Mouse (Mus musculus) heart, embryonic 14.5 days (tissue): ENCODE measurements around the gene Tnrc18. TPM values are rescaled to one million over a fixed set of nuclear protein-coding genes. Genes with fewer than 3 reads are reported as not detected.

Source experiments
- ATAC-seq: fragments of 200-750 bp; cut with Nextera tagmentation; 2 replicates; pipeline ENCODE4 v1.8.0; 2017; ENCODE audit warnings: low read depth, moderate TSS enrichment; ENCODE audit not compliant: insufficient number of reproducible peaks, insufficient read depth, low FRiP score
- H3K27ac ChIP-seq, 2 experiments: fragments of 200-500 bp in 1 of 2; fragments of 300-500 bp in 1 of 2; sonication (generic) in 1 of 2; replicated peaks in 1 of 2; 2 replicates each; pipeline ENCODE4 v1.5.1; 2012 to 2014; ENCODE audit warnings: low read depth in 2 of 2, low read length in 2 of 2, control low read depth in 1 of 2, mild to moderate bottlenecking in 1 of 2, mixed read lengths in 1 of 2; ENCODE audit not compliant: control insufficient read depth in 1 of 2, insufficient read depth in 1 of 2
- H3K27me3 ChIP-seq: fragments of 300-500 bp; sonication (generic); 2 replicates; pipeline ENCODE4 v1.6.1; 2014; ENCODE audit warnings: mild to moderate bottlenecking, low read length, control low read depth; ENCODE audit not compliant: control insufficient read depth, insufficient read depth
- H3K36me3 ChIP-seq: fragments of 300-500 bp; sonication (generic); 2 replicates; pipeline ENCODE4 v1.6.1; 2014; ENCODE audit warnings: mild to moderate bottlenecking, control low read depth, low read length, mixed read lengths; ENCODE audit not compliant: control insufficient read depth, insufficient read depth
- H3K4me1 ChIP-seq, 2 experiments: fragments of 200-500 bp in 1 of 2; fragments of 300-500 bp in 1 of 2; sonication (generic) in 1 of 2; 2 replicates each; pipeline ENCODE4 v1.6.1; 2012 to 2014; ENCODE audit warnings: low read length in 2 of 2, control low read depth in 1 of 2, mixed read lengths in 1 of 2; ENCODE audit not compliant: control insufficient read depth in 2 of 2, insufficient read depth in 2 of 2
- H3K4me2 ChIP-seq: fragments of 300-500 bp; sonication (generic); 2 replicates; pipeline ENCODE4 v1.6.1; 2014; ENCODE audit warnings: mild to moderate bottlenecking, low read length
- H3K4me3 ChIP-seq, 2 experiments: fragments of 200-500 bp in 1 of 2; fragments of 300-500 bp in 1 of 2; sonication (generic) in 1 of 2; 2 replicates each; pipeline ENCODE4 v1.5.1; 2012 to 2014; ENCODE audit warnings: low read length in 2 of 2, mild to moderate bottlenecking in 2 of 2, control low read depth in 1 of 2, low read depth in 1 of 2, moderate library complexity in 1 of 2; ENCODE audit not compliant: control insufficient read depth in 1 of 2, insufficient read depth in 1 of 2
- H3K9ac ChIP-seq: fragments of 300-500 bp; sonication (generic); 2 replicates; pipeline ENCODE4 v1.6.1; 2014; ENCODE audit warnings: mild to moderate bottlenecking, low read length
- H3K9me3 ChIP-seq: fragments of 300-500 bp; sonication (generic); 2 replicates; pipeline ENCODE4 v1.6.1; 2016; ENCODE audit warnings: low read length, control low read depth; ENCODE audit not compliant: control insufficient read depth
- WGBS: fragments of 180-500 bp; shearing (Covaris S2); extraction: QIAGEN DNeasy Blood & Tissue Kit; methylation state at CpG from one replicate; pipeline ENCODE4 v1.1.7; 2014; 5-methylcytosine and 5-hydroxymethylcytosine counted together
- polyA plus RNA-seq: library from polyadenylated mRNA; unstranded; fragments of >200 nt; fragmentation: Nextera tagmentation; extraction: Ambion mirVana; gene quantifications from 2 replicates; pipeline ENCODE4 v1.2.1, GENCODE M21; 2014

Tnrc18 gene
- polyA plus RNA-seq: 28.1 and 31.0 TPM in 2 replicates

GRCm38 (mm10) chr5:142817524-142818434, at the start of gene Tnrc18:
Gene Tnrc18, minus strand, starts transcription at chr5:142817662.
- Histone ChIP-seq H3K4me1 (peaks cover 6% of the 10 kb centered on the region in 2 experiments), H3K4me3 (peak within 1 kb of the TSS; percentile 90 to 98), H3K27me3 (no peaks in the 10 kb centered on the region), H3K36me3 (no peaks in the 10 kb centered on the region), H3K9me3 (no peaks in the 10 kb centered on the region), H3K4me2 (peak within 1 kb of the TSS; percentile 81), H3K27ac (peak within 1 kb of the TSS; percentile 100), H3K9ac (peak within 1 kb of the TSS; percentile 100)
- peak; percentile 74 for ATAC-seq
- under 1% methylated on average over 55 of the region's 56 CpGs for WGBS

DNA sequence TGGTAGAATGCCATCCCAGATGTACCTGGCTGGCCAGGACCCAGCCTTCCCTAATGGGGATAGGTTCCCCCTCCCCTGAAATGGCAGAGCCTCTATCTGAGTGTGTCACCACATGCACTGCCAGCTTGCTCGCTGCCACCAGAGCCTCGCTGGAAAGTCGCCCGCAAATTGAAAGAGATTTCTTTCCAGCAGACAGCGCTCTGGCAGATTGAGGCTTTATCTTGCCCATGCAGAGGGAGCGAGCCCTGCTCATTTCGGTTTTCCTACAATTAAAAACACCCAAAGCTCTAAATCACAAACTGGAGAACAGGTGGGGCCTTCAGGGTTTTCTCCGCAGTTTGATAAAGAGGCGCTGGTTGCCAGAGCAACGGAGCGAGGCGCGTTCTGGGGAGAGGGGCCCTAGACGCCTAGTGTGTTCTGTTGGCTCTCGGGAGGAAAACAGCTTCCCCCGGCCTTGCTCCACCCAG, 40.3 kb upstream of the Tnrc18 start:
- Histone ChIP-seq H3K4me2 (peak overlapping the region; percentile 46), H3K4me3 (no peak overlapping the region), H3K36me3 (no peaks in the 10 kb centered on the region), H3K27ac (no peak overlapping the region), H3K9ac (no peak overlapping the region), H3K27me3 (no peaks in the 10 kb centered on the region), H3K9me3 (peaks cover 4% of the 10 kb centered on the region; the same call in 1 of the 2 replicates), H3K4me1 (peaks cover 5 to 9% of the 10 kb centered on the region in 2 experiments; a peak in 3 of 4 replicates)
- 45% methylated on average over 16 of the region's 16 CpGs for WGBS
- ATAC-seq: no peak

DNA sequence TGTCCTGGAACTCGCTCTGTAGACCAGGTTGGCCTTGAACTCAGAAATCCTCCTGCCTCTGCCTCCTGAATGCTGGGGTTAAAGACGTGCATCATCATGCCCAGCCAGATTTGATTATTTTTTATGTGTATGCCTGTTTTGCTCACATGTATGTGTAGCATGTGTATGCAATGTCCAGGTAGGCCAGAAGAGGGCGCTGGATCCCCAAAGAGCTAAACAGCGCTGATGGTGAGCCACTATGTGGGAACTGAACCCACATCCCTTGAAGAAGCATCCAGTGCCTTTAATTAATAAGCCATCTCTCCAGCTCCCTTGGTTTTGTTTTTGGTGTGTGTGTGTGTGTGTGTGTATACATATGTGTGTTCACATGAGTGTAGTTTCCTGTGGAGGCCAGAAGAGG, 38.9 kb upstream of the Tnrc18 start:
- H3K27me3 ChIP-seq: no peaks in the 10 kb centered on the region
- no peak overlapping the region for H3K9ac ChIP-seq
- H3K4me1 ChIP-seq: peaks cover 2 to 5% of the 10 kb centered on the region in 2 experiments; a peak in 3 of 4 replicates
- no peak overlapping the region for H3K4me3 ChIP-seq
- no peak overlapping the region for H3K27ac ChIP-seq
- H3K36me3 ChIP-seq: no peaks in the 10 kb centered on the region
- 75% methylated on average over 4 of the region's 4 CpGs for WGBS
- H3K9me3 ChIP-seq: peaks cover 4% of the 10 kb centered on the region; the same call in 1 of the 2 replicates
- no peak for ATAC-seq
- H3K4me2 ChIP-seq: no peak overlapping the region

GRCm38 (mm10) chr5:142854877-142855276, 37.4 kb upstream of the Tnrc18 start:
- no peak overlapping the region for H3K4me3 ChIP-seq
- no peak overlapping the region for H3K4me2 ChIP-seq
- H3K27me3 ChIP-seq: no peaks in the 10 kb centered on the region
- peaks cover 2 to 5% of the 10 kb centered on the region in 2 experiments; a peak in 3 of 4 replicates for H3K4me1 ChIP-seq
- no peaks in the 10 kb centered on the region for H3K36me3 ChIP-seq
- WGBS: 80% methylated on average over 10 of the region's 10 CpGs
- no peak overlapping the region for H3K27ac ChIP-seq
- peaks cover 4% of the 10 kb centered on the region; the same call in 1 of the 2 replicates for H3K9me3 ChIP-seq
- ATAC-seq: no peak
- no peak overlapping the region for H3K9ac ChIP-seq

GRCm38 (mm10) chr5:142853585-142853984, 36.1 kb upstream of the Tnrc18 start:
- Histone ChIP-seq H3K4me1 (peaks cover 2 to 5% of the 10 kb centered on the region in 2 experiments; a peak in 3 of 4 replicates), H3K27ac (no peak overlapping the region), H3K27me3 (no peaks in the 10 kb centered on the region), H3K36me3 (no peaks in the 10 kb centered on the region), H3K9ac (no peak overlapping the region), H3K4me2 (no peak overlapping the region), H3K9me3 (peaks cover 4% of the 10 kb centered on the region; the same call in 1 of the 2 replicates), H3K4me3 (no peak overlapping the region)
- no peak for ATAC-seq
- WGBS: 58% methylated on average over 6 of the region's 6 CpGs

GRCm38 (mm10) chr5:142851681-142852049, 34.2 kb upstream of the Tnrc18 start:
- H3K36me3 ChIP-seq: no peaks in the 10 kb centered on the region
- 52% methylated on average over 5 of the region's 5 CpGs for WGBS
- H3K9me3 ChIP-seq: peaks cover 4% of the 10 kb centered on the region; the same call in 1 of the 2 replicates
- H3K4me3 ChIP-seq: no peak overlapping the region
- H3K27ac ChIP-seq: no peak overlapping the region
- no peak for ATAC-seq
- no peak overlapping the region for H3K9ac ChIP-seq
- H3K4me2 ChIP-seq: no peak overlapping the region
- no peaks in the 10 kb centered on the region for H3K27me3 ChIP-seq
- H3K4me1 ChIP-seq: no peaks in the 10 kb centered on the region

GRCm38 (mm10) chr5:142850916-142851680, 33.6 kb upstream of the Tnrc18 start:
- Histone ChIP-seq H3K4me3 (no peak overlapping the region), H3K4me1 (no peaks in the 10 kb centered on the region), H3K36me3 (no peaks in the 10 kb centered on the region), H3K4me2 (no peak overlapping the region), H3K9me3 (no peaks in the 10 kb centered on the region), H3K27ac (no peak overlapping the region), H3K9ac (no peak overlapping the region), H3K27me3 (no peaks in the 10 kb centered on the region)
- WGBS: 81% methylated on average over 7 of the region's 7 CpGs
- no peak for ATAC-seq
